Mouse (Mus musculus): ENCODE results near the gene Eed. TPM values are rescaled to one million over a fixed set of nuclear protein-coding genes. Genes with fewer than 3 reads are reported as not detected.

The Eed gene
- total and polyA plus RNA-seq, 3 experiments, result 108 to 267 (median 143) TPM

DNA sequence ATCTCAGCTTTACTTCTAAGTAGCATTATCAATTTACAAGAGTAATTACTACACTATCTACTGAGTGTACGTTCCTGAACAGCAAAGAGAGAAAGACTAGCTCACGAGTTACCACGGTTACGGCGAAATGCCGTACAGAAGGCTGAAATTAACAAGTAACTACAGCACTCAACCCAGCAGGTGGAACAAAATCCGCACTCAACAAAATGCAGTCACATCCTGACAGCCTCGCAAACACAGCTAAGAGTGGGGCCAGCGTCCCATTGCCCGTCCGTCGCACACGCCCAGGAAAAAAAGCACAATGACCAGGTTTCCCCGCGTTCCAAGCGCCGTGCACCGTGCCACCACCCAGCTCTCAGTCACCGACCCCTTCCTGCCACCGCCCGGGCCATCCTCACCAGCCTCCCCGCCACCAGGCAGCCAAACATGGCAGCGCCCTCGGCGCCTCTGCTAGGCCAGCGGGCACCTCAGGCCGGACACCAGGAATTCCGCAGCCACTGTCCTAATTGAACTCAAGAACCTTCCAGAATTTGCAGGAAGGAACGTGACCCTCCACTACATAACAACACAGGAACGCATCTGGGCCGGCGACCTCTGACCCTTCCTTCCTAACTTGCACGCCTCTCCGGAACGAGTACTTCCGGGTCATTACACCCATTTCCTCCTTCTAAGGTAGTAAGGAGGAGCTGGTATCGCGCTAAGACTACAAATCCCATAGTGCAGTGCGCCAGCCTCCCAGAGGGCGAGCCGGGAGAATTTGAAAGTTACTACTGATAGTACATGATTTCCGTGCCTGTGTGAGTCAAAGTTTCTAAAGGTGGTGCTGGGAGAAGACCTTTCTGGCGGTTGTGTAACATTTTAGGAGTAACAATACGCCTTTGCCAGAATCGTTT, 40.0 kb downstream of the Eed start, which contains the start of gene Hikeshi (continued):
- TF ChIP-seq HCFC1 (IDR thresholded peaks at IDR 0.05; ENCODE audit: low read depth, low read length), result peak; percentile 98
- TF ChIP-seq RCOR1 (conservative IDR thresholded peaks at IDR 0.05; ENCODE audit: low read depth, low read length), result peak; percentile 52; the same call in 1 of the 2 replicates
- TF ChIP-seq MAZ (IDR thresholded peaks at IDR 0.05; ENCODE audit: low read depth, low read length), result peak; percentile 52; the same call in 1 of the 2 replicates

DNA sequence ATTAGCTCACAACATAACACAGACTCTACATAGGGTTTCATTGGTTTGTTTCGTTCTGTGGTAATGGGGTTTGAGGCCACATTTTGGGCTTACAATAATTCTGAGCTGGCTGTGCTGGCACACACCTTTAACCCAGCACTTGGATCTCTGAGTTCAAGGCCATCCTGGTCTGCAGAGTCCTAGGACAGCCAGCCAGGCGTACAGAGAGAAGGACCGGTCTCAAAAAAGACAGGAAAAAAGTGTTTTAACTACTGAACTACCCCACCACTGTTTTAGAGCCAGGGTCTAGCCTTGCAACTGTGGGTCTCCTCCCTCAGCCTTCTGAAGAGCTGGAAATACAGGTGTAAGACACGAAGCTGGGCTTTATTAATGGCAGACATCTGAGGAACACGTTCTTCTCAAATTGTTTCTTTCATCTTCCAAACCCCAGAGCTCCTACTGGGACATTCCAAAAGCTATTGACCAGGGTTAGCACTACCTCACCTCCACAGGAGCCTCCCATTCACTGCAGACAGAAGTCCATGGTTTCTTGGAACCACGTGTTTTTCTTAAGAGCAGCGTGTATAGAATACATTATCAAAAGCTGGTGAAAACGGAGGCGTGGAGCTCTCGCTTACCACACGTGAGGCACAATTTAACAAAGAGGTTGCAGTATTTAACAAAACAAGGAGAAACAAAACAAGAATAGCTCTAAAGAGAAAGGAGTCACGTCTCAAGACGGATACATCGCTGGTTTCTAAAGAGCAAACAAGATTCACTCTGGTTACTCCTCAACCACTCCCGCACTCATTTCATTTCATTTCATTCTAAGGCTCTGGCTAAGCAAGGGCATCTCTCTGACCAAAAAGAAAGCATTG, 41.1 kb downstream of the Eed start:
- Histone ChIP-seq H3K27ac (ENCODE audit: insufficient read depth, low read depth) (no peak overlapping the region), H3K4me3 (replicated peaks in 1 of 3; ENCODE audit: low read depth in 2 of 3, low read length in 2 of 3, poor library complexity in 1 of 3) (peak overlapping the region; percentile 92 to 98 (median 97)), H3K27me3 (replicated peaks) (no peaks in the 10 kb centered on the region), H3K4me2 (ENCODE audit: insufficient read depth, low read depth, poor library complexity, severe bottlenecking) (peak overlapping the region; percentile 90), H3K9ac (ENCODE audit: insufficient read depth, low read depth) (peak overlapping the region; percentile 60), H3K36me3 (replicated peaks in 1 of 2; ENCODE audit: control insufficient read depth in 1 of 2, insufficient read depth in 1 of 2, low read length in 1 of 2) (peaks cover 0 to 8% of the 10 kb centered on the region in 2 experiments), H3K9me3 (replicated peaks; ENCODE audit: low read length) (no peaks in the 10 kb centered on the region), H3K4me1 (ENCODE audit: control insufficient read depth in 1 of 2, insufficient read depth in 2 of 2) (peaks cover 0 to 20% of the 10 kb centered on the region in 2 experiments; a peak in 2 of 4 replicates), H3K79me2 (replicated peaks; ENCODE audit: control insufficient read depth, extremely low read depth, insufficient read depth, poor library complexity, severe bottlenecking) (peaks cover 23% of the 10 kb centered on the region)
- dilution Hi-C loops (cut with MboI; ENCODE audit: extremely low pct_ligation_motif_present, extremely low pct_unique_long_range_greater_than_20kb, low sequenced_read_pairs), result no loop called here
- TF ChIP-seq CHD1 (IDR thresholded peaks at IDR 0.05; ENCODE audit: low read depth, low read length) (no peak), E2F4 (IDR thresholded peaks at IDR 0.05; ENCODE audit: insufficient replicate concordance, low read depth, low read length) (no peak), MYC (IDR thresholded peaks at IDR 0.05; ENCODE audit: low read depth, low read length) (peak; percentile 78; the same call in 1 of the 2 replicates), MXI1 (IDR thresholded peaks at IDR 0.05; ENCODE audit: low read depth, low read length) (peak; percentile 67), BHLHE40 (IDR thresholded peaks at IDR 0.05; ENCODE audit: low read depth, low read length) (peak; percentile 63), MAX (IDR thresholded peaks at IDR 0.05; ENCODE audit: low read length) (peak; percentile 89)
- no peak for DNase-seq (ENCODE audit: extremely low read depth)
- in situ Hi-C loops (cut with MboI; ENCODE audit: low pct_ligation_motif_present, low pct_unique_long_range_greater_than_20kb, low sequenced_read_pairs), result no loop called here

DNA sequence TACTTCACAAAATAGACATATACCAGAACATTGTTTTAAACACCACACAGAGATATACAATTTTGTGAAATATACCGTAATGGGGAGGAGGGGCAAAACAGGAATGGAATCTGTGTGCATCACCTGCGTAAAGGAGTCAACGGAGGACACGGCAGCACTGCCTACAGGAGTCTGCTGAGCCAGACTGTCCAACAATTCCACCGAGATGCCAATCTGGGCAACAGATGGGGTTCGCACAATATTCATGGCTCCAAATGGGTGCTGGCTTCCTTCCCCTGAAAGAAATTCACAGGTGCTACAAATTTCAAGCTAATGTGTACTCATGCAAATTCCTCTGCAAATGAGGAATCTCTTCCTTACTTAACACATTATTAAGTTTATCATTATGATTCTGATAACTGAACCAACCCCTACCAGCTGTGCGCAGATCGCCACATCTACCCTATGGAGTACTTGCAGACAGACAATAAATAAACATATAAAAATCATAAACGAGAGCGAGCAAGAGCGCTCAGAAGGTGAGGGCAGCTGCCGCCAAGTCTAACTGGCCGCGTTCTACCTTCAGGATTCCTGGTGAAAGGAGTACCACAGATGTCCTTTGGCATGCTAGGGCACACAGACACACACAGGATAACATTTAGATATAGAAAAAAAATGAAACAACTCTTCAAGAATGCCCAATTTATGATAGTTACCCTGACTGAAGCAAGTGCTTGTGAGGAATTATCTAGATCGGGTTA, 57.2 kb downstream of the Eed start:
- Histone ChIP-seq H3K9ac (ENCODE audit: insufficient read depth, low read depth) (no peak overlapping the region), H3K79me2 (replicated peaks; ENCODE audit: control insufficient read depth, extremely low read depth, insufficient read depth, poor library complexity, severe bottlenecking) (no peaks in the 10 kb centered on the region), H3K4me2 (ENCODE audit: insufficient read depth, low read depth, poor library complexity, severe bottlenecking) (no peak overlapping the region), H3K27me3 (replicated peaks) (no peaks in the 10 kb centered on the region), H3K9me3 (replicated peaks; ENCODE audit: low read length) (no peaks in the 10 kb centered on the region), H3K4me1 (ENCODE audit: control insufficient read depth in 1 of 2, insufficient read depth in 2 of 2) (no peaks in the 10 kb centered on the region), H3K4me3 (replicated peaks in 1 of 3; ENCODE audit: low read depth in 2 of 3, low read length in 2 of 3, poor library complexity in 1 of 3) (no peak overlapping the region), H3K27ac (ENCODE audit: insufficient read depth, low read depth) (no peak overlapping the region), H3K36me3 (replicated peaks in 1 of 2; ENCODE audit: control insufficient read depth in 1 of 2, insufficient read depth in 1 of 2, low read length in 1 of 2) (peaks cover 8 to 33% of the 10 kb centered on the region in 2 experiments)
- dilution Hi-C loops (cut with MboI; ENCODE audit: extremely low pct_ligation_motif_present, extremely low pct_unique_long_range_greater_than_20kb, low sequenced_read_pairs), result no loop called here
- in situ Hi-C loops (cut with MboI; ENCODE audit: low pct_ligation_motif_present, low pct_unique_long_range_greater_than_20kb, low sequenced_read_pairs), result no loop called here
- TF ChIP-seq CTCF (conservative IDR thresholded peaks at IDR 0.05 in 1 of 2, IDR thresholded peaks at IDR 0.05 in 1 of 2; ENCODE audit: low read depth in 2 of 2, low read length in 2 of 2) (no peak), EP300 (IDR thresholded peaks at IDR 0.05; ENCODE audit: low read length) (no peak), ZC3H11A (IDR thresholded peaks at IDR 0.05; ENCODE audit: low read depth, low read length) (no peak), NELFE (IDR thresholded peaks at IDR 0.05; ENCODE audit: low read depth, low read length) (no peak), MAZ (IDR thresholded peaks at IDR 0.05; ENCODE audit: low read depth, low read length) (no peak), NRF1 (IDR thresholded peaks at IDR 0.05; ENCODE audit: low read depth, low read length) (no peak), ZKSCAN1 (IDR thresholded peaks at IDR 0.05; ENCODE audit: borderline replicate concordance, low read depth, low read length) (no peak), JUN (IDR thresholded peaks at IDR 0.05; ENCODE audit: insufficient read depth, low read depth, low read length) (no peak), USF1 (IDR thresholded peaks at IDR 0.05; ENCODE audit: low read depth, low read length) (no peak), BHLHE40 (IDR thresholded peaks at IDR 0.05; ENCODE audit: low read depth, low read length) (no peak), CHD1 (IDR thresholded peaks at IDR 0.05; ENCODE audit: low read depth, low read length) (no peak), RAD21 (IDR thresholded peaks at IDR 0.05; ENCODE audit: low read depth, low read length) (no peak), MEF2A (IDR thresholded peaks at IDR 0.05; ENCODE audit: borderline replicate concordance, low read depth, low read length) (no peak), UBTF (IDR thresholded peaks at IDR 0.05; ENCODE audit: low read depth, low read length) (no peak)
- DNase-seq (ENCODE audit: extremely low read depth), result no peak

All from CH12.LX (cell line).